ENCODE assay signal across 30 mouse cellular contexts in genomic region chr16:32570042-32570441, GRCm38 (mm10). TPM values are rescaled to one million over a fixed set of nuclear protein-coding genes. Genes with fewer than 3 reads are reported as not detected.
DNase-seq lines count a peak whose midpoint lies in the region; ATAC-seq lines count a peak whose summit lies in the region.
"Had no signal": no experiment of that assay in that cellular context is flagged by ENCODE, and none has a peak within 500 bp of the region (broad histone marks: within the 10 kb centered on the region; RNA-seq: fewer than 3 reads in every experiment).

No protein-coding gene starts in this region.

- no peak for ATAC-seq in heart, embryonic 11.5 days (replicated peaks; ENCODE audit: insufficient number of reproducible peaks, low FRiP score, low TSS enrichment)
- no peak for ATAC-seq in heart, embryonic 14.5 days (ENCODE audit: insufficient number of reproducible peaks, insufficient read depth, low FRiP score, low read depth)
- no peak for ATAC-seq in liver, embryonic 13.5 days (ENCODE audit: low read depth)
- ATAC-seq in liver, embryonic 11.5 days (replicated peaks; ENCODE audit: low FRiP score): no peak
- ATAC-seq: forebrain, embryonic 15.5 days; hindbrain, embryonic 16.5 days; intestine, embryonic 15.5 days; Patski had no signal

- intact Hi-C loops in heart, postnatal 25 days (cut with DNase I): no loop called here

- H3K27ac ChIP-seq in heart, embryonic 11.5 days (ENCODE audit: low read depth, low read length): 0 out of 2 replicates have a peak overlapping the region, but pooled peaks have one; percentile 22
- no peak overlapping the region for H3K27ac ChIP-seq in heart, embryonic 14.5 days (replicated peaks in 1 of 2; ENCODE audit: control insufficient read depth in 1 of 2, insufficient read depth in 1 of 2, low read depth in 2 of 2, low read length in 2 of 2)
- H3K27ac ChIP-seq in liver, embryonic 13.5 days: peak overlapping the region; percentile 13; the same call in 1 of the 2 replicates
- no peak overlapping the region for H3K27ac ChIP-seq in liver, embryonic 11.5 days (ENCODE audit: low read depth, low read length)
- H3K27ac ChIP-seq: embryonic facial prominence, embryonic 10.5 days; embryonic facial prominence, embryonic 13.5 days; forebrain, embryonic 12.5 days; forebrain, embryonic 15.5 days; hindbrain, embryonic 10.5 days; hindbrain, embryonic 13.5 days; intestine, embryonic 15.5 days had no signal

- WGBS in heart, embryonic 11.5 days (ENCODE audit: insufficient replicate concordance): 91% methylated on average over 3 of the region's 3 CpGs
- 91% methylated on average over 3 of the region's 3 CpGs for WGBS in heart, embryonic 14.5 days
- WGBS in liver, embryonic 13.5 days (ENCODE audit: insufficient replicate concordance): 72% methylated on average over 3 of the region's 3 CpGs
- 86% methylated on average over 3 of the region's 3 CpGs for WGBS in liver, embryonic 11.5 days

- no peak overlapping the region for H3K4me2 ChIP-seq in heart, embryonic 11.5 days
- no peak overlapping the region for H3K4me2 ChIP-seq in heart, embryonic 14.5 days (ENCODE audit: low read length)
- H3K4me2 ChIP-seq in liver, embryonic 13.5 days: no peak overlapping the region
- H3K4me2 ChIP-seq in liver, embryonic 11.5 days: no peak overlapping the region
- H3K4me2 ChIP-seq: embryonic facial prominence, embryonic 13.5 days; forebrain, embryonic 12.5 days; forebrain, embryonic 15.5 days; hindbrain, embryonic 13.5 days; intestine, embryonic 15.5 days had no signal

- no peaks in the 10 kb centered on the region for H3K27me3 ChIP-seq in heart, embryonic 11.5 days (ENCODE audit: control insufficient read depth, insufficient read depth, low read length)
- no peaks in the 10 kb centered on the region for H3K27me3 ChIP-seq in heart, embryonic 14.5 days (ENCODE audit: control insufficient read depth, insufficient read depth, low read length)
- no peaks in the 10 kb centered on the region for H3K27me3 ChIP-seq in liver, embryonic 13.5 days
- H3K27me3 ChIP-seq in liver, embryonic 11.5 days (replicated peaks; ENCODE audit: control insufficient read depth, insufficient read depth, low read length): no peaks in the 10 kb centered on the region
- H3K27me3 ChIP-seq: CH12.LX; embryonic facial prominence, embryonic 13.5 days; forebrain, embryonic 12.5 days; forebrain, embryonic 15.5 days; hindbrain, embryonic 13.5 days; intestine, embryonic 15.5 days had no signal

- no peak overlapping the region for H3K9ac ChIP-seq in heart, embryonic 11.5 days (ENCODE audit: low read depth, low read length)
- peak overlapping the region; percentile 16; the same call in 1 of the 2 replicates for H3K9ac ChIP-seq in heart, embryonic 14.5 days (ENCODE audit: low read length)
- H3K9ac ChIP-seq in liver, embryonic 13.5 days: no peak overlapping the region
- no peak overlapping the region for H3K9ac ChIP-seq in liver, embryonic 11.5 days (ENCODE audit: low read depth, low read length)
- H3K9ac ChIP-seq: embryonic facial prominence, embryonic 13.5 days; forebrain, embryonic 12.5 days; forebrain, embryonic 15.5 days; hindbrain, embryonic 13.5 days; intestine, embryonic 15.5 days had no signal

- H3K4me3 ChIP-seq in heart, embryonic 11.5 days (ENCODE audit: low read depth, low read length): no peak overlapping the region
- no peak overlapping the region for H3K4me3 ChIP-seq in heart, embryonic 14.5 days (ENCODE audit: control insufficient read depth in 1 of 2, insufficient read depth in 1 of 2, low read depth in 1 of 2, low read length in 2 of 2)
- H3K4me3 ChIP-seq in liver, embryonic 13.5 days (replicated peaks): no peak overlapping the region
- H3K4me3 ChIP-seq in liver, embryonic 11.5 days (ENCODE audit: low read depth, low read length): no peak overlapping the region
- H3K4me3 ChIP-seq: embryonic facial prominence, embryonic 10.5 days; embryonic facial prominence, embryonic 13.5 days; erythroblast, embryonic 14.5 days; forebrain, embryonic 12.5 days; forebrain, embryonic 15.5 days; hindbrain, embryonic 10.5 days; hindbrain, embryonic 13.5 days; intestine, embryonic 15.5 days had no signal

- H3K4me1 ChIP-seq in heart, embryonic 11.5 days (ENCODE audit: control insufficient read depth, insufficient read depth, low read length): peaks cover 11% of the 10 kb centered on the region
- H3K4me1 ChIP-seq in heart, embryonic 14.5 days (ENCODE audit: control insufficient read depth in 2 of 2, insufficient read depth in 2 of 2, low read length in 2 of 2): peaks cover 14 to 21% of the 10 kb centered on the region in 2 experiments
- peaks cover 15% of the 10 kb centered on the region; the same call in 1 of the 2 replicates for H3K4me1 ChIP-seq in liver, embryonic 13.5 days (replicated peaks)
- H3K4me1 ChIP-seq in liver, embryonic 11.5 days (replicated peaks; ENCODE audit: control insufficient read depth, insufficient read depth, low read length): no peaks in the 10 kb centered on the region
- H3K4me1 ChIP-seq: embryonic facial prominence, embryonic 10.5 days; embryonic facial prominence, embryonic 13.5 days; forebrain, embryonic 12.5 days; forebrain, embryonic 15.5 days; hindbrain, embryonic 10.5 days; hindbrain, embryonic 13.5 days; intestine, embryonic 15.5 days had no signal

- no peaks in the 10 kb centered on the region for H3K9me3 ChIP-seq in heart, embryonic 11.5 days (replicated peaks; ENCODE audit: control insufficient read depth, low read length)
- H3K9me3 ChIP-seq in heart, embryonic 14.5 days (ENCODE audit: control insufficient read depth, low read length): no peaks in the 10 kb centered on the region
- no peaks in the 10 kb centered on the region for H3K9me3 ChIP-seq in liver, embryonic 13.5 days (replicated peaks)
- H3K9me3 ChIP-seq in liver, embryonic 11.5 days (ENCODE audit: control insufficient read depth, low read length): no peaks in the 10 kb centered on the region
- H3K9me3 ChIP-seq: embryonic facial prominence, embryonic 10.5 days; embryonic facial prominence, embryonic 13.5 days; forebrain, embryonic 12.5 days; forebrain, embryonic 15.5 days; G1E; hindbrain, embryonic 10.5 days; hindbrain, embryonic 13.5 days; intestine, embryonic 15.5 days had no signal

- H3K36me3 ChIP-seq in heart, embryonic 11.5 days (ENCODE audit: control insufficient read depth, insufficient read depth, low read length): no peaks in the 10 kb centered on the region
- no peaks in the 10 kb centered on the region for H3K36me3 ChIP-seq in heart, embryonic 14.5 days (ENCODE audit: control insufficient read depth, insufficient read depth, low read length)
- H3K36me3 ChIP-seq in liver, embryonic 13.5 days: no peaks in the 10 kb centered on the region
- no peaks in the 10 kb centered on the region for H3K36me3 ChIP-seq in liver, embryonic 11.5 days (ENCODE audit: control insufficient read depth, insufficient read depth, low read length)
- H3K36me3 ChIP-seq: embryonic facial prominence, embryonic 10.5 days; embryonic facial prominence, embryonic 13.5 days; forebrain, embryonic 12.5 days; forebrain, embryonic 15.5 days; G1E; hindbrain, embryonic 10.5 days; hindbrain, embryonic 13.5 days; intestine, embryonic 15.5 days had no signal

- no peak for DNase-seq in heart, postnatal 4 days
- DNase-seq in heart, postnatal 25 days (ENCODE audit: low spot score): no peak
- no peak for DNase-seq in liver, embryonic 13.5 days
- DNase-seq in liver, embryonic 11.5 days (ENCODE audit: low spot score): no peak
- DNase-seq in cerebellum, postnatal 25 days: no peak
- DNase-seq: adrenal gland, postnatal 10 days; adrenal gland, postnatal 36 days; B cell, adult 2 months; cerebellum, adult 11 months; cerebellum, adult 2 months; cerebellum, adult 9-11 months; cerebellum, postnatal 36 days; embryo, embryonic 11 days; gastrocnemius, postnatal 25 days; heart, postnatal 14 days; kidney, adult 11 months had no signal

RNA-seq across cellular contexts. Expression of gene Tfrc, which starts 38.7 kb away (rescaled TPM):
- polyA plus RNA-seq in heart, embryonic 11.5 days (2014; fragmentation: Nextera tagmentation; extraction: Ambion mirVana): 66.7 and 69.2 TPM in 2 replicates
- total RNA-seq in heart, postnatal 4 days (2021): 100 to 1,000 TPM; 139 to 148 TPM
- 48.6 and 57.2 TPM in 2 replicates for polyA plus RNA-seq in heart, embryonic 14.5 days (2014; fragmentation: Nextera tagmentation; extraction: Ambion mirVana)
- total RNA-seq in heart, postnatal 25 days (2021): 100 to 1,000 TPM; 168 to 194 TPM
- polyA plus RNA-seq in liver, embryonic 13.5 days (2015; fragmentation: Nextera tagmentation; extraction: Ambion mirVana): 262 and 322 TPM in 2 replicates
- 220 and 245 TPM in 2 replicates for polyA plus RNA-seq in liver, embryonic 11.5 days (2014; fragmentation: Nextera tagmentation; extraction: Ambion mirVana)

Comparison
In these comparisons a context has a peak if more than half of its experiments do, and no peak if none do; other contexts are left out.
1. H3K27ac ChIP-seq: peak in heart, embryonic 11.5 days (single experiment) and liver, embryonic 13.5 days (single experiment); none in heart, embryonic 14.5 days (0 of 2) and liver, embryonic 11.5 days (single experiment).